Mouse (Mus musculus) 3T3-L1 (cell line): ENCODE results near the gene Gbf1.

Experiments
- DNase-seq: peaks from one replicate; pipeline ENCODE4 v3.0.0-alpha.2; 2015; ENCODE audit warnings: low read depth, low spot score

Gbf1 gene

DNA sequence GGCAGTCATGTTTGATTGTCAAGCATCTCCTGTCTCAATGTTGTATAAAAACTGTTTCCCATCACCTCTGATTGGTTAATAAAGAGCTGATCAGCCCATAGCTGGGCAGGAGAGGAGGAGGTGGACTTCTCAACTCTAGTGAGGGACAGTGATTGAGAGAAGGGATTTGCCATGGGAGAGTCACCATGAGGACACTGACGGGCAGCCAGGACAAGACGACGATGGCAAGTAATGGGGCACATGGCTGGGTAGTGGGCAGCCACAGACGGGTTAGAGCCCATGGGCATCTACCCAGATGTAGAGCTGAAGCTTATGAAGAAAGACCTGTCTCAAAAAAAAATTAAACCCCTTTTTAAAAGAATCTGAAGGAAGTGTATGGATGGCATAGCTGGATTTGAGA is 150.2 kb downstream of the Gbf1 start:
- DNase-seq: no peak

DNA sequence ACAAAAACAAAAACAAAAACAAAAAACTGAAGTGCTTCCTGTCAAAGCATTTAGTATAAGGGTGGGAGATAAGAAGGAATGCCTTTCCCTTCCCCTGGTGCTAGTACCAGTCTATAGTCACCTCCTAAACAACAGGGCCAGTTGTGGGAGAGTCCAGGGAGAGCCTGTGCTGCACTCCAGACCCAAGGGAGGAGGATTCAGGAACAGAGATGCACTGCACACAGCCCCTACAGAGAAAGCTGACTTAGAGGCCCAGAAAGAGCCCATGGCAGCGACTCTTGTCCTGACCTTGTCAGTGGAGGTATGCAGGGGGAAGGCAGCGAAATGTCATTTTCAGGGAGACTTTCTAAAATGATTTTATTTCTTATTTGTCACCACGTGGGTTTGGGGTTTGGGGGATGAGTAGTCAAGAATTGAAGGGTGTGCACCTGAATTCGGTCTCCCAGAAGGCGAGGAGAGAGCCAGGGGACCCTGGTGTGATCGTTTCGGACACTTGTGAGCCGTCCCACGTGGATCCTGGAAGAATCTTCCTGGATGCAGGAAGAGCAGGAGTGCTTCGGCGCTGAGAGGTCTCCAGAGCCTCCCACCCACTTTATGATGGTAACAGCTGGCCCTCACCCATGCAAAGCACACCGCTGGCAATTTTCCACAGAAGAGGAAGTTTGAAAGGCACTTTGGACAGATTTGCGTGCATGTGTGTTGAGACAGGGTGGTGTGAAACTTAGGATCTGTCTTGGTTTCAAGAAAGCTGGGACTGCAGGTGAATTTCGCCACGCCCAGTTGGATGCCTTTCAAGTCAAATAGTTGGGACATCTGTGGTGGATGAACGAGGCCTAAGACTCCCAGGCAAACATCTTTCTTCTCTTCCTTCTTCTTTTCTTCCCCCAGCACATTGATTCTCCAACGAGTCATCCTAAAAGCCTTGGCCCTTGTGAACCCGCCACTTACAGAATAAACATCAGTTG is 151.2 kb downstream of the Gbf1 start:
- no peak for DNase-seq

GRCm38 (mm10) chr19:46304216-46304841 is 152.0 kb downstream of the Gbf1 start, which contains the start of gene Nfkb2:
Gene Nfkb2, plus strand, starts transcription at chr19:46304320.
- peak; percentile 98 for DNase-seq

- DNase-seq: peak; percentile 62
Measured at GRCm38 (mm10) chr19:46304908-46305333, 152.6 kb downstream of the Gbf1 start.

DNA sequence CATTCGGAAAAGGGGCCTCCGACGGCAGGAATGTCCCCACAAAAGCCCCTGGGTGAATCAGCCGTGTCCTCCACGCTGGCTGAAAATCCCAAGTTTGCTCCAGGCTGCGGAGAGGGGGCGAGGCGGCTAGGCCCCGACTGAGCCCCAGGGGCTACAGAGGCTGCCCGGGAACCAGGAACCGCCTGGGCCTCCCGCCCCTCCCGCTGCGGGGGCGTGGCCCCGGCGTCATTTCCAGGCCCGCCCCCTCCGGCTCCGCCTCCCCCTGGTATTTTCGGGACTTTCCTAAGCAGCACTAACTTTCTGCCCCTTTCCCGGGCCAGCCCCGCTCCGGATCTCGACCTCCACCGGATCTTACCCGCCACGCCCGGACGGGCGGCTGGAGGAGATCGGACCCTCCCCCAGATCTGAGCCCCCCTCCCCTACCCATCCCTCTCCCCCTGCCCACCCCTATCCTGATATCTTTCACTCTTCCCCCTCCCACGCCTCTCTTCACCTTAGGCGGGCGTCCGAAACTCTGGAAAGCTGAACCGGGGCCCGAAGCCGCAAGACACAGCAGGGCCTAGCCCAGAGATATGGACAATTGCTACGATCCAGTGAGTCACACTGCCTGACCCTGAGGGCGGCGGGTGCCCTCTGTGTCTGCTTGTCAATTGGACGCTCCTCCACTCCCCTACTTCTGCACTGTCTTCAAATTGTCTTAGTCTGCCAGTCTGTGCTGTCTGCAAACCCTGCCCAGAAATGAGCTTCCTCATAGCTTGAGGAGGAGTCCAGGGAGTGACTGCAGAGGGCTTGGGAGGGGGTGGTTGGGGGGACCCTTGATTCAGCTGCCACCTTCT is 153.3 kb downstream of the Gbf1 start:
- DNase-seq: peak; percentile 90

- DNase-seq: peak; percentile 21
Measured at GRCm38 (mm10) chr19:46306268-46306610, 153.9 kb downstream of the Gbf1 start.

GRCm38 (mm10) chr19:46306751-46307289 is 154.5 kb downstream of the Gbf1 start:
- no peak for DNase-seq

DNA sequence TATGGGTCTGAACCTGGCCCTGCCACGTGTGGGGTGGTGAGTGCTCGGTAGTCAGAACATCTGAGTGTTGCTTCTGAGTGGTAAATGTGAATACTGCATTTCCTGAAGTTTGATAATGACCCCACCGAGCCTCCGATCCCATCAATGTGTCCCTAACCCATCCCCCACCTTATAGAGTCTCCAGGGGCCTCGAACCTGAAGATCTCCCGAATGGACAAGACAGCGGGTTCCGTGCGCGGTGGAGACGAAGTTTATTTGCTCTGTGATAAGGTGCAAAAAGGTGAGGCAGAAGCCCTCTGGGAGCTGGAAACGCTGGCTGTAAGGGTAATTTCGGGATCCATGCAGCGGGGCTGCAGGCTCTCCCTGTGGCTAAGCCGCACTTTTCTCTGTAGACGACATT is 155.5 kb downstream of the Gbf1 start:
- no peak for DNase-seq

DNA sequence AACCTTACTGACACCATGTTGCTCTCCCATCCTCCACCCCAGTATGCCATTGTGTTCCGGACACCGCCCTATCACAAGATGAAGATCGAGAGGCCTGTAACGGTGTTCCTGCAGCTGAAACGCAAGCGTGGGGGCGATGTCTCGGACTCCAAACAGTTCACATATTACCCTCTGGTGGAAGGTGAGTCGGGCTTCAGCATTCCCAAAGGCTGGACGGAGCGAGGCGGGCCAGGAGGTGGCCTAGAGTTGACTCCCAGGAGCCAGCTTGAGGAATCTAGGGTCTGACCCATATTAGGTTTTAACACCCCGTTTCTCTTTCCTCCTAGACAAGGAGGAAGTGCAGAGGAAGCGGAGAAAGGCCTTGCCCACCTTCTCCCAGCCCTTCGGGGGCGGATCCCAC is 156.0 kb downstream of the Gbf1 start:
- no peak for DNase-seq

- DNase-seq: no peak
Measured at GRCm38 (mm10) chr19:46308706-46309435, 156.6 kb downstream of the Gbf1 start.

- DNase-seq: no peak
Measured at GRCm38 (mm10) chr19:46309651-46310305, 157.5 kb downstream of the Gbf1 start.

- no peak for DNase-seq
Measured at GRCm38 (mm10) chr19:46310312-46310865, 158.1 kb downstream of the Gbf1 start.

- no peak for DNase-seq
Measured at GRCm38 (mm10) chr19:46311341-46311740, 159.0 kb downstream of the Gbf1 start.

GRCm38 (mm10) chr19:46312566-46312965 is 160.3 kb downstream of the Gbf1 start:
- no peak for DNase-seq

GRCm38 (mm10) chr19:46313116-46313515 is 160.8 kb downstream of the Gbf1 start:
- no peak for DNase-seq

DNA sequence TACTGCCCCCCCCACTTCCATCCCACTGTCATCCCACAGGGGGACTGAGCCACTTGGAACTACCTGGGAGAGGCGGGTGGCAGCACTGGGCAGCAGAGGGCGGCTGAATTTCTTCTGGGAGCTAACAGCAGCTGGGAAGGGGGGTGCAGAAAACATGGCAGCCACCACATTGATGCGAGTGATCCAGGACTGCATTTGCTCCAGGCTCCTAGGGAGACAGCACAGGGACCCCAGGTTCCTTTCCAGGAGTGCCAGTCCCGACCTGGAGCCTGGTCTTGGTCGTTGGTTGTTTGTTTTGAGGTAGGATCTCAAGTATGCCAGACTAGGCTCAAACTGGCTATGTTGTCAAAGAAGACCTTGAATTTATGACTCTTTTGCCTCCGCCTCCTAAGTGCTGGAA is 161.3 kb downstream of the Gbf1 start:
- no peak for DNase-seq

GRCm38 (mm10) chr19:46314151-46314601 is 161.9 kb downstream of the Gbf1 start:
- no peak for DNase-seq

- peak; percentile 57 for DNase-seq
Measured at GRCm38 (mm10) chr19:46314872-46315742, 162.8 kb downstream of the Gbf1 start.
